ENCODE assay signal across 8 mouse cellular contexts in the genomic region with DNA sequence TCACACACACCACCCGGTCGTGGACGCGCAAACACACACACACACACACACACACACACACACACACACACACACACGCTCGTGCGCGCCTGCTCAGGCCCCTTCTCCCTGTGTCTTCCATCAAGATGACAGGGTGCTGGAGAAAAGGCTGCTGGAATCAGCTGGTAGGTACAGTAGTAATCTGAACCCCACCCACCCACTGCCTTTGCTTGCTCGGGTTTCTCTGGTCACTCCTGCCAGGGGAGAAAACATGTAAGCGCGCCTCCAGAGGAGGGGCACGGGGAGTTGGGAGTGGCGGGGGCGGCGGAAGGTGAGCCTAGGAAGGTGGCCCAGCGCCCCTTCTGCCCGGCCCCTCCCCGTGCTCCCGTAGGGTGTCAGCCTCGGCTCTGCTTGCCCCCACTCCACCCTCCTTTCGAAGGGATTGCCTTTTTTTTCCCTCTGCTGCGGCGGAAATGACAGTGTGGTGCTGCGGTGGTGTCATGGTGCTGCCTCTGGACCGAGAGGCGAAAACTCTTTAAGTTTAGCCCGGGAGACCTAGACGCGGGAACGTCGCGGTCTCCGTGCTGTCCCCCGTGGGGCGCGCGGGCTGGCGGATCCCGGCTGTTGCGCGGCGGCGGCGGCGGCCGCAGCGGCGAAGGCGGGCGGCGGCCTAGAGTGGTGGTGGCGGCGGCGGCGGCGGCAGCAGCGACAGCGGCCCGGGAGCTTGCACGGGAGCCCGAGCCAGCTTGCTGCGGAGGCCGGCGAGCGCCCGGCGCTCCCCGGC. TPM values are rescaled to one million over a fixed set of nuclear protein-coding genes. Genes with fewer than 3 reads are reported as not detected.
DNase-seq lines count a peak whose midpoint lies in the region; ATAC-seq and TF ChIP-seq lines count a peak whose summit lies in the region.

A gene (plus strand): TSS at position 121 of the 763 bp plus-strand sequence.

- no peak for TF ChIP-seq CTCF in forebrain, postnatal 0 days (IDR thresholded peaks at IDR 0.05; ENCODE audit: low read depth)
- TF ChIP-seq CTCF in liver, postnatal 0 days (IDR thresholded peaks at IDR 0.05; ENCODE audit: low read depth) = no peak

- no peaks in the 10 kb centered on the region for H3K4me1 ChIP-seq in forebrain, postnatal 0 days (ENCODE audit: insufficient read depth)
- H3K4me1 ChIP-seq in liver, postnatal 0 days (ENCODE audit: insufficient read depth) = no peaks in the 10 kb centered on the region

- no peaks in the 10 kb centered on the region for H3K9me3 ChIP-seq in forebrain, postnatal 0 days (ENCODE audit: low read length)
- H3K9me3 ChIP-seq in liver, postnatal 0 days (ENCODE audit: low read length) = no peaks in the 10 kb centered on the region

- H3K27ac ChIP-seq in forebrain, postnatal 0 days (ENCODE audit: low read depth, low read length) = peak within 1 kb of the TSS; percentile 69
- 0 out of 2 replicates have a peak within 1 kb of the TSS, but pooled peaks have one; percentile 22 for H3K27ac ChIP-seq in liver, postnatal 0 days (ENCODE audit: low read depth)

- H3K27me3 ChIP-seq in forebrain, postnatal 0 days (ENCODE audit: insufficient read depth, low read length) = no peaks in the 10 kb centered on the region
- peaks cover 33% of the 10 kb centered on the region for H3K27me3 ChIP-seq in liver, postnatal 0 days (ENCODE audit: insufficient read depth, low read length)

- TF ChIP-seq EP300 in liver, postnatal 0 days (IDR thresholded peaks at IDR 0.05; ENCODE audit: low read depth) = no peak

- H3K9ac ChIP-seq in forebrain, postnatal 0 days = peak within 1 kb of the TSS; percentile 52
- peak within 1 kb of the TSS; percentile 53 for H3K9ac ChIP-seq in liver, postnatal 0 days (replicated peaks)

- H3K36me3 ChIP-seq in forebrain, postnatal 0 days (ENCODE audit: insufficient read depth) = no peaks in the 10 kb centered on the region
- H3K36me3 ChIP-seq in liver, postnatal 0 days (replicated peaks; ENCODE audit: insufficient read depth, low read length) = no peaks in the 10 kb centered on the region

- peak; percentile 75 for ATAC-seq in forebrain, postnatal 0 days
- peak; percentile 51 for ATAC-seq in liver, postnatal 0 days
- no peak for ATAC-seq in megakaryocyte-erythroid progenitor cell, adult 5-6 weeks (replicated peaks; ENCODE audit: low FRiP score, low TSS enrichment, poor library complexity, severe bottlenecking)

- H3K4me3 ChIP-seq in forebrain, postnatal 0 days (ENCODE audit: low read depth, low read length) = peak within 1 kb of the TSS; percentile 48
- H3K4me3 ChIP-seq in liver, postnatal 0 days (ENCODE audit: low read depth, low read length) = peak within 1 kb of the TSS; percentile 43

- intact Hi-C loops in heart, postnatal 36 days (cut with DNase I) = loop anchor here (5.0 kb wide), 2 partner anchors 38 to 58 kb away; no protein-coding TSS in a partner anchor

- peak within 1 kb of the TSS; percentile 57 for H3K4me2 ChIP-seq in forebrain, postnatal 0 days (ENCODE audit: low read depth)
- H3K4me2 ChIP-seq in liver, postnatal 0 days (ENCODE audit: low read depth, low read length) = peak within 1 kb of the TSS; percentile 70

- 24% methylated on average over 59 of the region's 68 CpGs for whole genome bisulfite sequencing in forebrain, postnatal 0 days
- WGBS in liver, postnatal 0 days (ENCODE audit: insufficient replicate concordance) = 26% methylated on average over 34 of the region's 68 CpGs

- peak; percentile 53 for DNase-seq in Muller cell, postnatal 12 days (ENCODE audit: inconsistent ontology term)
- DNase-seq in cerebellum, adult 11-12 months = peak; percentile 46
- peak; percentile 43 for DNase-seq in forebrain, postnatal 0 days
- peak; percentile 32 to 49 for DNase-seq in heart, postnatal 36 days
- DNase-seq in kidney, postnatal 4 days = peak; percentile 49 to 68
- peak; percentile 21 for DNase-seq in liver, postnatal 0 days
- DNase-seq in ovary, adult 18-20 months (ENCODE audit: low spot score) = peak; percentile 16

RNA-seq across cellular contexts. Expression of the gene that starts here (rescaled TPM):
- total RNA-seq in forebrain, postnatal 0 days (2014; rRNA removed) = 15.4 and 18.3 TPM in 2 replicates
- polyA plus RNA-seq in forebrain, postnatal 0 days (2015; fragmentation: Nextera tagmentation; extraction: Ambion mirVana) = 2.1 and 3.3 TPM in 2 replicates
- 10 to 100 TPM; 15.4 to 19.3 TPM for total RNA-seq in heart, postnatal 36 days (2021)
- polyA plus RNA-seq in liver, postnatal 0 days (2015; fragmentation: Nextera tagmentation; extraction: Ambion mirVana) = 0.39 and 0.45 TPM in 2 replicates
- total RNA-seq in megakaryocyte-erythroid progenitor cell, adult 5-6 weeks (2014; fragmentation: Nextera tagmentation) = 0.20 TPM in 1 of 2 replicates, not detected in the other
- total RNA-seq in megakaryocyte-erythroid progenitor cell, adult 5-6 weeks (2017) = not detected in 2 replicates

Comparison
In these comparisons a context has a peak if more than half of its experiments do, and no peak if none do; other contexts are left out.
1. RNA of the gene that starts here (total RNA-seq): 15.4 to 19.3 TPM in heart, postnatal 36 days and 15.4 to 18.3 TPM in forebrain, postnatal 0 days; 0.20 TPM in megakaryocyte-erythroid progenitor cell, adult 5-6 weeks; every median in the first group is over 10 times any median in the second.
2. Peak in DNase-seq, ATAC-seq, H3K4me3 ChIP-seq, H3K27ac ChIP-seq, H3K9ac ChIP-seq and H3K4me2 ChIP-seq in liver, postnatal 0 days; RNA of the gene not detected or under 1 TPM.
3. Peak in every context shown above with its lines, with median percentiles within 50 percentile points of each other: DNase-seq.